Mouse (Mus musculus) spleen, adult 2 months (tissue): ENCODE results near the gene Runx2. TPM values are rescaled to one million over a fixed set of nuclear protein-coding genes. Genes with fewer than 3 reads are reported as not detected.

Experiments used
- DNase-seq, 2 experiments: peaks; one replicate each; pipeline versions ENCODE4 v3.0.0 to v3.0.0-alpha.2; 2012 to 2021; ENCODE audit warnings: low spot score in 2 of 2, low read depth in 1 of 2
- H3K27ac ChIP-seq: fragments of 200-500 bp; 2 replicates; pipeline ENCODE4 v1.5.1; 2012; ENCODE audit warnings: low read length, inconsistent platforms; ENCODE audit not compliant: insufficient read depth
- H3K27me3 ChIP-seq: fragments of 200-500 bp; 2 replicates; pipeline ENCODE4 v1.6.1; 2012; ENCODE audit warnings: mild to moderate bottlenecking, moderate library complexity, low read length, inconsistent platforms; ENCODE audit not compliant: control insufficient read depth, insufficient read depth
- H3K36me3 ChIP-seq: fragments of 200-500 bp; 2 replicates; pipeline ENCODE4 v1.6.1; 2012; ENCODE audit warnings: mild to moderate bottlenecking, low read length, inconsistent platforms; ENCODE audit not compliant: control insufficient read depth, insufficient read depth
- H3K4me1 ChIP-seq: fragments of 200-500 bp; 2 replicates; pipeline ENCODE4 v1.6.1; 2011; ENCODE audit warnings: inconsistent platforms; ENCODE audit not compliant: control insufficient read depth, insufficient read depth, insufficient read length
- H3K4me3 ChIP-seq: fragments of 200-500 bp; 2 replicates; pipeline ENCODE4 v1.5.1; 2011; ENCODE audit warnings: mild to moderate bottlenecking, inconsistent platforms; ENCODE audit not compliant: insufficient read depth, insufficient read length; ENCODE audit errors: extremely low read depth
- CTCF ChIP-seq: fragments of 200-500 bp; IDR thresholded peaks from 2 replicates; pipeline ENCODE4 v1.5.1; 2011; ENCODE audit warnings: mild to moderate bottlenecking, inconsistent platforms; ENCODE audit not compliant: insufficient read depth, insufficient read length, insufficient replicate concordance; ENCODE audit errors: extremely low read depth
- POLR2A ChIP-seq: fragments of 200-500 bp; IDR thresholded peaks from 2 replicates; pipeline ENCODE4 v1.6.1; 2011; ENCODE audit warnings: low read depth, low read length, inconsistent platforms
- whole genome bisulfite sequencing: fragments of 180-500 bp; shearing (Covaris S2); methylation state at CpG from one replicate; pipeline ENCODE4 v1.1.7; 2018; 5-methylcytosine and 5-hydroxymethylcytosine counted together
- polyA plus RNA-seq: library from polyadenylated mRNA; depleted of rRNA; stranded (reverse); fragments of >200 nt; gene quantifications from 2 replicates; pipeline ENCODE4 v1.2.3, GENCODE M21; 2012

Gene Runx2
- polyA plus RNA-seq, 1 experiment, result 11.1 TPM

- TF ChIP-seq POLR2A, result no peak
- no peak for TF ChIP-seq CTCF
- H3K4me3 ChIP-seq, result no peak overlapping the region
- no peaks in the 10 kb centered on the region for H3K4me1 ChIP-seq
- H3K27me3 ChIP-seq, result no peaks in the 10 kb centered on the region
- WGBS, result 30% methylated on average over 26 of the region's 26 CpGs
- H3K36me3 ChIP-seq, result no peaks in the 10 kb centered on the region
- DNase-seq, result no peak
- no peak overlapping the region for H3K27ac ChIP-seq
These were observed 200.6 kb downstream of the Runx2 start for GRCm38 (mm10) chr17:44613716-44614715.

- H3K4me3 ChIP-seq, result no peak overlapping the region
- WGBS, result 75% methylated on average over 8 of the region's 8 CpGs
- no peaks in the 10 kb centered on the region for H3K36me3 ChIP-seq
- TF ChIP-seq CTCF (no peak), POLR2A (no peak)
- no peak overlapping the region for H3K27ac ChIP-seq
- H3K4me1 ChIP-seq, result no peaks in the 10 kb centered on the region
- H3K27me3 ChIP-seq, result no peaks in the 10 kb centered on the region
- DNase-seq, result no peak
These were observed 202.0 kb downstream of the Runx2 start for GRCm38 (mm10) chr17:44612641-44613040.

GRCm38 (mm10) chr17:44612002-44612401 is 202.6 kb downstream of the Runx2 start:
- Histone ChIP-seq H3K27me3 (no peaks in the 10 kb centered on the region), H3K4me3 (no peak overlapping the region), H3K4me1 (no peaks in the 10 kb centered on the region), H3K36me3 (no peaks in the 10 kb centered on the region), H3K27ac (no peak overlapping the region)
- TF ChIP-seq CTCF, result no peak
- TF ChIP-seq POLR2A, result no peak
- 89% methylated on average over 3 of the region's 3 CpGs for WGBS
- no peak for DNase-seq

DNA sequence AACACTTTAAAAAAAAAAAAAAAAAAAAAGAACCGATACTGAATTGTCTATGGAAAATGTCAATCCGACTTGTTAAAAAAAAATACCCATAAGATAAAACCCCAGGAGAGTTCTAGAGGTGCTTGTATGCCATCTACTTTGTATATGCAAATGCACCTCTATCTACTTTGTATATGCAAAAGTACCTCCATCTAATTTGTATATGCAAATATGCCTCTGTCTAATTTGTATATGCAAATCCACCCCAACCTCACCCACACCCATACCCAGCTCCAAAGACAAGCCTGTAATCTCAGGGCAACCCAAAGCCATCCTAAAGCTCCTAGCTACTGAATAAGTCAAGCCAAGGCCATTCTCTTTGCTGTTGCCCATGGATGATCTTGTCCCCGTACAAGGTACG is 203.1 kb downstream of the Runx2 start:
- Histone ChIP-seq H3K4me1 (no peaks in the 10 kb centered on the region), H3K27me3 (no peaks in the 10 kb centered on the region), H3K36me3 (no peaks in the 10 kb centered on the region), H3K27ac (no peak overlapping the region), H3K4me3 (no peak overlapping the region)
- no peak for TF ChIP-seq POLR2A
- TF ChIP-seq CTCF, result no peak
- no peak for DNase-seq
- WGBS, result 90% methylated on average over 4 of the region's 4 CpGs

DNA sequence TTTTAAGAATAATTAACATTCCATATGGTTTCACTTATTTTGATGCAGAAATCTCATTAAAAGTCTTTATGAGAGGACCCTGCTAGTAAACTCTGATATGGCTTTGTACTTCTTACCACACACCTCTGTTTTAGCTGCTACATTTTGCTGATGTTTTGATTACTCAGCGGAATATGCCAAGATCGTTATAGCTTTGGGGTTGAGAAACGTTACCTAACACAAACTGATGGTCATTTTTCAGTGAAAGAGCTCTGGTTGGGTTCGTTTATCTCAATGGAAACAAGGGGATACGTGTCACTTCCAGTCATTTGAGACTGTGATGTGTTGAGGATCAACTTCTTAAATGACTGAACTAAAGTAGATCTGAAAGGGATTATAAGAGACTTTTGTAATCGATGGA is 203.8 kb downstream of the Runx2 start:
- TF ChIP-seq CTCF (no peak), POLR2A (no peak)
- WGBS, result 85% methylated on average over 6 of the region's 6 CpGs
- no peaks in the 10 kb centered on the region for H3K4me1 ChIP-seq
- H3K27ac ChIP-seq, result no peak overlapping the region
- no peak for DNase-seq
- H3K4me3 ChIP-seq, result no peak overlapping the region
- H3K36me3 ChIP-seq, result no peaks in the 10 kb centered on the region
- H3K27me3 ChIP-seq, result no peaks in the 10 kb centered on the region

GRCm38 (mm10) chr17:44609897-44610641 is 204.5 kb downstream of the Runx2 start:
- DNase-seq, result no peak
- no peak for TF ChIP-seq POLR2A
- TF ChIP-seq CTCF, result no peak
- Histone ChIP-seq H3K4me1 (no peaks in the 10 kb centered on the region), H3K4me3 (no peak overlapping the region), H3K27ac (no peak overlapping the region), H3K36me3 (no peaks in the 10 kb centered on the region), H3K27me3 (no peaks in the 10 kb centered on the region)
- 74% methylated on average over 5 of the region's 5 CpGs for WGBS

- DNase-seq, result no peak
- H3K27me3 ChIP-seq, result no peaks in the 10 kb centered on the region
- no peaks in the 10 kb centered on the region for H3K4me1 ChIP-seq
- H3K36me3 ChIP-seq, result no peaks in the 10 kb centered on the region
- no peak overlapping the region for H3K27ac ChIP-seq
- no peak for TF ChIP-seq POLR2A
- TF ChIP-seq CTCF, result no peak
- no peak overlapping the region for H3K4me3 ChIP-seq
- 88% methylated on average over 10 of the region's 10 CpGs for WGBS
These were observed 205.2 kb downstream of the Runx2 start for GRCm38 (mm10) chr17:44609356-44609755.
